Mouse (Mus musculus) heart, adult 18-20 months (tissue): ENCODE measurements around the gene Trabd2b. TPM values are rescaled to one million over a fixed set of nuclear protein-coding genes. Genes with fewer than 3 reads are reported as not detected.
A peak's percentile ranks its signal among the peaks of the same experiment; 100 is the strongest.

Source experiments
- DNase-seq, 2 experiments: peaks; one replicate each; pipeline ENCODE4 v3.0.0; 2021 to 2022; ENCODE audit warnings: mixed read lengths in 1 of 2
- total RNA-seq, 2 experiments: library from RNA; stranded (reverse); gene quantifications; 2 replicates each; pipeline ENCODE4 v1.2.3; 2021

The Trabd2b gene
- total RNA-seq, 2 experiments from 2014 or later = 55.0 to 56.7 TPM

DNA sequence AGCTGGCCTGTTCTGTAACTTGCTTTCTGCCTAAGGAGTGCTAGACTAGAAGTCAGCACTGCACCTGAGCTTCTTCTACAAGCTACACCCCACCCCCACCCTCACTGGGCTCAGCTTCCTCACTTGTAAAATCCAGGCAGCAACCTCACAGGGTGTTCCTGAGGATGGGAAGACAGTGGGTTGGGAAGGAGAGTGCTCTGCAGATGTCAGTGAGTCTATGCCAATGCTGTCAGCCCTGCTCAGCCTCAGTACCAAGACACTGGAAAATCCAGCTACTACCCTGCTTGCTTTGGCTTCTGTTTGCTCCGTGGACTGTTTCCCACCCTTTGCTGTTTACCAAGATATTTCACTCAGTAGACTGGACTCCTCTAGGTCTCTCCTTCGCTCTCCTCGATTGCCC is 36.1 kb downstream of the Trabd2b start:
- no peak for DNase-seq

GRCm38 (mm10) chr4:114448393-114449052 is 42.0 kb downstream of the Trabd2b start:
- DNase-seq = peak in 1 of 2 experiments; percentile 28

GRCm38 (mm10) chr4:114453101-114453500 is 46.6 kb downstream of the Trabd2b start:
- DNase-seq = no peak

DNA sequence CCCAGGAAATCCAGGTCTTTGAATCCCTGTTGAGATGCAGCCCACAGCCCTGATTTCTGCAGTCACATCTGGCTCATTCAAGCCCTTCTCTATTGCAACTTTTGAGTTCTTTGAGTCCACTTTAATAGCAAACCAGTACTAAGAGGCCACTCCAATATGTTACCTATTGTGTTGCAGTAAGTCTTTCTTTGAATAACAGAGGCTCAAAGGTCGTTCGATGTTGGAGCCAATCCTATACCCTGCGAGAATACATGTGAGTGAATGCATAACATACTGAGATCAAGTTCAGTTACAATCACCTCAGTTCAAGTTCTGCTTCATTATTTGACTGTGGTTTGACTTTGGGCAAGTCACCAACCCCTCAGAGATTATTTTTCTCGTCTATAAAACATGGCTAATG is 47.5 kb downstream of the Trabd2b start:
- DNase-seq = no peak

DNA sequence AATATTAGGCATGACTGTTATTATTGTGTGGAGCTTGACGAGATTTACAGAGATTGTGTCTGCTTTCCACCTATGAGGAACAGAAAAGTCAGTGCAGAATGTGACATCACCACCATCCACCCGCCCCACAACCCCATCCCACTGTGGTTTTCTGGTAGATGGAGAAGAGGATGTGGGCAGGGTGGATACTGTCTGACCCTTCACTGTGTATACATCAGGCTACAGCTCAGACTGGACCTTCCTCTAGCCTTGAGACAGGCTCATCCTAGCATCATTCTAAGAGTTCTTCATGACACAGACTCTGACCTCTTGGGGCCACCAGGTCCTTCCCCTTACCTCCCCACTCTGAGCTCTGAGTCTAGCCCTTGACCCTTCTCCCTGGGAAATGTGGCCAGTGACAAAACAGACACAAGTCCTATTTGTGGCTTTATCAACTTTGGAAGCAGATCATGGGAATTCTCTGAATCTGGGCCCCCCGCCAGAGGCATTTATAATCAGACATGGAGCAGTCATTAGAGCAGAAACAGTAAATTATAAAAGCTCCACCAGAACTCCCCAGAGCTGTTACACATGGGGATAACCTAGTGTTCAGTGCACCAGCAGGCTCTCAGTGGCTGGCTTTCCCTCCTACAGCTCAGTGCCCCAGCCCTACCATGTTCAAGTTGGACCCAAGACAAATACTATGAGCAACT is 48.1 kb downstream of the Trabd2b start:
- peak; percentile 81 to 84 for DNase-seq

DNA sequence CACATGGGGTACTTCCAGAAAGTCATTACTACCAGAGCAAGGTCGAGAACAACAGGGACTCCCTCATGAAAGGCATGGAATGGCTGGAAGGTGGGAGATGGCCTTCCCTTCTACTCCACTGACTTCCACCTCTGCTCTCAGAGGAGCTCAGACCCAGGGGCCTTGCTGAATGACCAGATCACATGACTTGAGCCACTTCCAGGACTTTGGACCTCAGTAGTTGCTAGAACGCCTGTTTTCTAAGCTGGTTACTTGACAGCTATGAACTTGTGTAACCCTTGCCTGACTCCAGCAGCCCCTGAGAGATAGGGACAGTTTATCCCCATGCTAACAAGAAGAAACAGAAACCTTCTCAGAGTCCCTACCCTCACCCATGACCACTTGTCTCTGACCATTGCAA is 50.6 kb downstream of the Trabd2b start:
- peak in 1 of 2 experiments; percentile 24 for DNase-seq

DNA sequence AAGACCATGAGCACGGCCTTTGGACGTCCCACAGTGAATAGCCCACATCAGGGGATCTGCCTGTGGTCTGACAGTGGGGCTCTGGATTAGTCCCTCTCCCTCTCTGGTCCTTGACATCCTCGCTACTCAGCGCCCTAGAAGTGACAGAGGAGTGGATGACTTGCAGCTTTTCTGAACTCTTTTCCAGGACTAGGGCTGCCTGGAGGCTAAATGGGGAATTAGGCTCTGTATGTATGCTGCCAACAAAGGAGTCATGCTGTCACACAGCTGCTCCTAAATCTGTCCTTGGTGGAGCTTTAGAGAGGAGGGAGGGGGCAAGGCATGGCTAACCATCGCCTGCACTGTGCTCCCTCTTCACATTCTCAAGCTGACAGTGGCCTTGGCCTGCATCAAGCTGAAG is 53.1 kb downstream of the Trabd2b start:
- peak; percentile 69 to 83 for DNase-seq

DNA sequence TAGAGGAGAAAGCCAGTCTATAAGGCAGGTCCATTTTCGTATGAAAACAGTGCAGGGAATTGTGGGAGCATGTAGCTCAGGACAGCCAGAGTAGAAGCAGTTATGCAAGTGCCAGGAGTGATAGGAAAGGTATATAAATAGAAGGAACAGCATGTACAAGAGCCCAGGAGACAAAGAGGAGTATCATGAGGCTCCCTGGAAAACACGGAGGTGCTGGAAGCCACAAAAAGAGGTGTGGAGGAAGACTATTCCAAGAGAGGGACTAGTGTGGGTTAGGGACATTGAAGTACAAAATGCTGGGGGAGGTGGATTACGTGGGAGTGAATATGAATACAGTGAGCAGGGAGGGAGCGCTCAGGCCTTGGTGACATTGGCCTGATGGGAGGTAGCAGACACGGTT is 53.9 kb downstream of the Trabd2b start:
- peak; percentile 59 to 74 for DNase-seq

DNA sequence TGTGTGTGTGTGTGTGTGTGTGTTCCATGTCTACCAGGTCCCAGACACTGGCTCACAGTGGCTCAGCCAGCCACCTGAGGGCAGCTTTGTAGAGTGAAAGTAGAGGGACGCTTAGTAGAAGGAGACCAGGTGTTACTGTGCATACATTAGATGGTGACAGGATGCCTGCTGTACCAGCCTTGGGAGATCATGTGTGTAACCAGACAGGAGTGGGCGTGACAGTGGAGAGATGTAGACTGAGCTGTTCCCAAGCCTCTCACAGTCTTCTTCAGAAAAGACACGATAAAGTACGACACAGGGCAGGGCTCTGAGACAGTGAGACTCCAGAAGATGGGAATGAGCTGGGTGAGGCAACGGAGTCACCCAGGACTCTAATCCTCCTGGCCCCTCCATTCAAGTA is 54.6 kb downstream of the Trabd2b start:
- DNase-seq = peak in 1 of 2 experiments; percentile 40

DNA sequence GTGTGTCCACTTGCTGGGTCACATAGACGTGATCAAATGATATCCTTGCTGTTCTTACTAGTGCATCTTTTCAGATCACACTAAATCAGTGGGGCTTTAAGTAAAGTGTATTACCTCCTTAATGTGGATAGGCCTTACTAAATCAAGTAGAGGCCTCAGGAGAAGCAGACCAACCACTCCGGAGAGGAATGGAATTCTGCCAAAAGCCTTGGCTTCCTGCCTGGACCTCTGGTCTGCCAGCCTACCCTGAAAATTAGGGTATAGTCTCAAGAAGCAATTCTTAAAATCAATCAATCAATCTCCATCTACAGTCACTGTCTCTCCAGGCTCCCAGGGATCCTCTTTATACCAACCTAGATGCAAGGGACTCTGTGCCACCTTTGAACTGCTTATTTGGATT is 59.1 kb downstream of the Trabd2b start:
- DNase-seq = peak; percentile 41 to 68

DNA sequence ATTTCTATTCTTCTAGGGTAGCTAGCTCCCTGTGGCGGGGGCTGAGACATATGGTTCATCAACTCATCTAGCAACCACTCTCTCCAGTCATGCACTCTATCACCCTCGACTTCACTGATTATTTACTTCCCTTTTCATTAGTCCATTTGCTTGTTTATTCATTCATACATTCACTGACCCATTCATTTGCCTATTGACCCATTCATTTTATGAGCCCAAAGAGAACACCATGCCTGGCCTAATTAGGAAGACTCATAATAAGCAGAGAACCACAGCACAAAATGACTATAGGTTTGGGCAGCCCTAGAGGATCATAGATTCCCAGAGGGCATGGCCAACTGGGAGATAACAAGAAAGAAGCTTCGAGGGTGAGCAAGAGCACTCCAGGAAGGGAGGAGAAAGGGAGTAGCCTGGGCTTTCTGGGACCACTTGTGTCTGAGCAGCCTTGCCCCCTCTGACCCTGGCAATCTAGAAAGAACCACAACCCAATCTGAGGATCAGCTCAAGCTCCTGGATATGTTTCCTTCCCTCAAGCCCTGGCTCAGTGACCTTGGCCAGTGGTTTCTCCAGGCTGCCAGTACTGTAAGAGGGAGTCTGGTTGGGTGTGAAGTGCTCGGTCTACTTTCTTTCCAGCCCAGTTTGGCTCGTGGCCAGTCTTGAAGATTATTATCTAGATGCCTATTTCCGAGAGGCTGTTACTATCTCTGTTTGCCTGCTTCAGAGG is 61.0 kb downstream of the Trabd2b start:
- DNase-seq = no peak

DNA sequence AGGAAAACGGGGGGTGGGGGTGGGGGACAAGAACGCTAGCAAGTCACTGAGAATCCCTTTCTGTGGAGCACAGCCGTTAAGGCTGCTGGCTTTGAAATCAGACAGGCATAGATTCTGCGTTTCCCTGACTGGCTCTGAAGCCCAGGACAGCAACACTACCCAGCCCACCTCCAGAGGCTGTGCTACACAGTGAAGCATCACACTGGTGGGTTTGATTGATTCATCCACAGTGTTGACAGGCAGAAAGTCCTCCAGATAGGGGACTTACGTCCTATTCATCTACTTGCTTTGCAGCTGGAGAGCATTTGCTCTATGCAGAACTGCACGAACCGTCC is 61.5 kb downstream of the Trabd2b start:
- DNase-seq = no peak

GRCm38 (mm10) chr4:114469881-114470280 is 63.4 kb downstream of the Trabd2b start:
- no peak for DNase-seq

DNA sequence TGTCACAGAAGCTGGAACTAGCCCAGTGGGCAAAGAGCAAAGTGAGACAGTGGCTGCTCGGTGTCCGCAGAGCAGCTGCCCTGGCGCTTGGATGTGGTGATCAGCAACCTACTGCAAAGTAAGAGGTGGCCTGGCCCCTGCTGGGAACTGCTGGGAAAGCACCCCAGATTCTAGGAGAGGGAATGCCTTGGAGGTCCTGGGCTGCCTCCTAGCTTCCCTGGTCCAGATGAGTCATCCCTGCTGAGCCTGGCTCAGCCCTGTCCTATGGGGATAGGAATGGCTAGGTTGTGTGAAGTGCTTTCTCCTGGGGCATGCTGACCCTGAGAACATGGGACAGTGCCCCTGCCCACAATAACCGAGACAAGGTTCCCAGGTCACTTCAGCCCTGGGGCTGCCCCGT is 65.6 kb downstream of the Trabd2b start:
- peak; percentile 74 to 79 for DNase-seq

DNA sequence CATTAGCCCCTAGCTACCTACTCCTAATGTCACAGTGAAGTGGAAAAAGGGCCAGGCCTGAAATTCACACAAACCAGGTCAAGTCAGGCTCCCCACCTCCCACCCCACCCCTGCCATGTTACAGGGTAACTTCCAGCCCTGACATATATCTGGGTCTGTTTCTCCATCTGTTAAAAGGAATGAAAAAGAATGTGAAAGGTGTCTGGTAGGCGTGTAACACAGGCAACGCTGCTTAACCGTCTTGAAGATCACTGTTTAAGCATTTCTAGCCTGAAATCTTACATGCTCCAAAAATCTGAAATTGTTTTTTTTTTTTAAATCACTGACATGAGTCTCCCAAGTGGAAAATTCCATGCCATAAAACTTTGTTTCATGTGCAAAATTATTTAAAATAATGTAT is 69.8 kb downstream of the Trabd2b start:
- DNase-seq = no peak

DNA sequence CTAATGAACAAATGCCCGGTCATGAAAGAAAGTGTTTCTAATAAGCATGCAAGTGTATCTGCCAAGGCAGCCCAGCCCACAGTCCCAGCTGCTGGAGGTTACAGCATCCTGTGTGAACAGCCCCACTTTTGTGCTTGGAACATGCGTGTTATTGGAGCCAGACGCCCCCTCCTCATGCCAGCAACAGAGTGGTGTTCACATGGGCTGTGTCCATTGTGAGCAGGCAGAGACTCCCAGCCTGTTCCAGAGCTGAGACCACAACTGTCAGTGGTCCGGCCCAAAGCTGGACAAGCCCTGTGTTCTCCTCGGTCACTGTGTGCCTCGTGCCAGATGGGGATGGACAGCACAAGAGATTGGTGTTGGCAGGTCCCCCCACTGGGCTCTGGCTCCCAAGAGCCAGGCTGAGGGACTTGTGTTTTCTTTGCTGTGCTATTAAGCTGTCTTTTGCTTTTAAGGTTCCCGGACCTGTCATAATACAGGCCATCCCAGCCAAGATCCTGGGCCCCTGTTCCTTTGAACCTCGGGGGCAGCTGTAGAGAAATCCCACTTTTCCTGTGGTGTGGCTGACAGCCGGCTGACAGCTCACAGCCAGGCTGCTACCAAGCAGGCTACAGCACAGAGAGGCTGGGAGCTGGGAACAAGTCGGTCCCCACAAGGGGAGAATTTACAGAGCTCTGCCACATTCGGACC is 70.7 kb downstream of the Trabd2b start:
- peak in 1 of 2 experiments; percentile 22 for DNase-seq

- no peak for DNase-seq
Observed at GRCm38 (mm10) chr4:114481518-114481917, 75.0 kb downstream of the Trabd2b start.

DNA sequence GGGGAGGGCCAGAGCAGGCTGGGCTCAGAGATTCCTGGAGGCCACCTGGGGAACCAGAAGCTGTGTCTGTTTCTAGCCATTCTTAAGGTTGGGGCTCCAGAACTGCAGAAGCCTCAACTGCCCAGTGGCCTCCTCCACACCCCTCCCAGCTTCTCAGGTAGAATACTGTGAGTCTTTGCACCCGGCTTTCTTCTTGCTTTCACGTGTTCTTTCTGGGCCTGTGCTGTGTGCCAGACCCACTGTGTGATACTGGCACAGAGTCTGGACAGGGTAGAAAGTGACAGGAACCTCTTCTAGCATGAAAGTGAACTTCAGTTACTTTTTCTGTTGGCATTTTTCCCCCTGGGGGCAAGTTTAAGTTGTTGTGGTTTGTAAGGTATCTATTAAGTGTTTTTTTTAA is 77.6 kb downstream of the Trabd2b start:
- DNase-seq = no peak

DNA sequence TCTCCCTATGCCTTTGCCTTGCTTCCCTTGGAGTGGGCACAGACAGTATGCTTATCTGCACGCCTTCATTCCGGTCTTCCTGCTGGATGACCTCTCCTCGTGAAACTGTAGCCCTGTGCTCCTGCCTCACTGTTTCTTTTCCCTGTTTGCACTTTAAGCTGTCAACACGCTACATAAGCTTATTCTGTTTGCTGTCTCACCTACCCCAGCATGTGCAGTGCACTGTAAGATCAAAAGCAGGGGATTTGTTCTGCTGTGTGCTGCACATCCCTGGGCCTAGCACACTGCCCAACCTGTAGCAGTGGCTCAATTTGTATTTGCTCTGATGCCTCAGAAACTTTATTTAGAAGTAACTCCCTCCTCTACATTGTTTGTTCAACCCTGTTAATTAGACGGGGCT is 79.5 kb downstream of the Trabd2b start:
- DNase-seq = no peak

- peak in 1 of 2 experiments; percentile 35 for DNase-seq
Observed at GRCm38 (mm10) chr4:114486885-114487531, 80.5 kb downstream of the Trabd2b start.

DNA sequence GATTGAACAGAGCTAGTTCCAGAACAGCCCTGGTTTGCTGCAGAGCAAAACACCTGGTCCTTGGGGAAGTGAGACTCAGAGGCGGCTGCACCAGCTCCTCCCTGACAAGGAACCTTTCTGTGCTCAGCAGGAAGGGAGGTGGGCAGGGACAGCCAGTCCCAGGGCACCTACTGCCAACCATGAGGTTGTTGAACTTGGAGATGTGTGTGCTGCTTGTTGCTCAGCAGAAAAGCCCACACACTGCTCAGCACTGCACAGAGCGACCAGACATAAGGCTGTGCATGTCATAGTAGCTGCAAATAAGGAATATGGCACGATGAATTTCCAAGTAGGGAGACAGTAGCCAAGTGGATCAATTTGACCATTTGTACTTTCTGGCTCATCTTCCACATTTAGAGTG is 81.2 kb downstream of the Trabd2b start:
- DNase-seq = no peak

- DNase-seq = no peak
Observed at GRCm38 (mm10) chr4:114492157-114492556, 85.6 kb downstream of the Trabd2b start.
